Mouse (Mus musculus) hindbrain, embryonic 13.5 days (tissue): ENCODE measurements around the gene Cdc42se2. TPM values are rescaled to one million over a fixed set of nuclear protein-coding genes. Genes with fewer than 3 reads are reported as not detected.

ENCODE experiments used
- ATAC-seq: fragments of 200-750 bp; cut with Nextera tagmentation; 2 replicates; pipeline ENCODE4 v1.8.0; 2017; ENCODE audit warnings: moderate TSS enrichment; ENCODE audit not compliant: low FRiP score
- H3K27ac ChIP-seq: fragments of 300-500 bp; sonication (generic); 2 replicates; pipeline ENCODE4 v1.5.1; 2015; ENCODE audit warnings: inconsistent platforms, mild to moderate bottlenecking, moderate library complexity
- H3K27me3 ChIP-seq: fragments of 300-500 bp; sonication (generic); 2 replicates; pipeline ENCODE4 v1.6.1; 2015; ENCODE audit warnings: mild to moderate bottlenecking, inconsistent platforms
- H3K36me3 ChIP-seq: fragments of 300-500 bp; sonication (generic); 2 replicates; pipeline ENCODE4 v1.6.1; 2015; ENCODE audit warnings: mild to moderate bottlenecking, inconsistent platforms
- H3K4me1 ChIP-seq: fragments of 300-500 bp; sonication (generic); replicated peaks from 2 replicates; pipeline ENCODE4 v1.6.1; 2015; ENCODE audit warnings: inconsistent platforms
- H3K4me2 ChIP-seq: fragments of 300-500 bp; sonication (generic); 2 replicates; pipeline ENCODE4 v1.6.1; 2015; ENCODE audit warnings: inconsistent platforms, mild to moderate bottlenecking, moderate library complexity
- H3K4me3 ChIP-seq: fragments of 300-500 bp; sonication (generic); 2 replicates; pipeline ENCODE4 v1.5.1; 2015; ENCODE audit warnings: mild to moderate bottlenecking, inconsistent platforms
- H3K9ac ChIP-seq: fragments of 300-500 bp; sonication (generic); 2 replicates; pipeline ENCODE4 v1.6.1; 2015; ENCODE audit warnings: mild to moderate bottlenecking, inconsistent platforms
- H3K9me3 ChIP-seq: fragments of 300-500 bp; sonication (generic); 2 replicates; pipeline ENCODE4 v1.6.1; 2016; ENCODE audit warnings: inconsistent platforms
- WGBS: fragments of 180-500 bp; shearing (Covaris S2); methylation state at CpG from one replicate; pipeline ENCODE4 v1.1.7; 2015; 5-methylcytosine and 5-hydroxymethylcytosine counted together
- polyA plus RNA-seq: library from polyadenylated mRNA; unstranded; fragments of >200 nt; fragmentation: Nextera tagmentation; extraction: Ambion mirVana; gene quantifications from 2 replicates; pipeline ENCODE4 v1.2.1, GENCODE M21; 2015

The Cdc42se2 gene
- polyA plus RNA-seq, 1 experiment from 2014 or later: 162 TPM

DNA sequence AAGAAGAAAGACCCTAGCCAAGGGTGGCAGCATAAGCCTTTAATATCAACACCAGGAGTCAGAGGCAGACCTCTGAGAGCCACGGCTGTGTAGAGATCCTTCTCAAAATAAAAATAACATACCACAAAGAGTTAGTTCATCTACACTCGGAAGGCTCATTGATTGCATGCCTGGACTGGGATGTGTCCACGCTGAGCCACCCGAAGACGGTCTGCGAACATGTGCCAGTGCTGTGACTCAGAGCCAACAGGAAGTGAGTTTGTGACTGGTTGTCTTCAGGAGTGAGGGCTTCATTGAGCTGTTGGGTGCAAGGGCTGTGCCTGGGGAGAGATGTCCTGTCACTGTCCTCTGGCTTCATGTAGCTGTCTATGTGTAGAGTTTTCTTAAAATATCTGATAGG is 93.8 kb downstream of the Cdc42se2 start:
- H3K4me3 ChIP-seq: no peak overlapping the region

DNA sequence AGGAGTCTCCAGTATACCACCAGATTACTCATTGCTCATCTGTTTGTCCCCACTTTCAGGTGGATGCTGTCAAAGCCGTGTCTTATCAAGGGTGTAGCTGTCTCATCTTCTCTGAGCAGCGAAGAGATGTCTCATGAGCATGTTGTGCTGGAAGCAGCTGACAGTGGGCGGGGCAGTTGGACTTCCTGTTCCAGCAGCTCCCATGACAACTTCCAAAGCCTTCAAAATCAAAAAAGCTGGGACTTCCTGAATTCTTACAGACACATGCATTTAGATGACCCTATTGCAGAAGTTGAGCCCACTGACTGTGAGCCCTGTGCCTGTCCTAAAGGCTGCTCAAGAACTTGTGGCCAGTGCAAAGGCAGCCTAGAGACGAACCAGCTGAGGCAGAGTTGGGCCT is 96.3 kb downstream of the Cdc42se2 start:
- no peak overlapping the region for H3K4me2 ChIP-seq
- H3K4me3 ChIP-seq: no peak overlapping the region
- ATAC-seq: no peak
- H3K9ac ChIP-seq: no peak overlapping the region
- no peak overlapping the region for H3K27ac ChIP-seq
- no peaks in the 10 kb centered on the region for H3K4me1 ChIP-seq
- WGBS: 90% methylated on average over 4 of the region's 4 CpGs
- no peaks in the 10 kb centered on the region for H3K27me3 ChIP-seq
- H3K36me3 ChIP-seq: peaks cover 64% of the 10 kb centered on the region
- H3K9me3 ChIP-seq: no peaks in the 10 kb centered on the region

More for the DNA sequence above, 93.8 kb downstream of the Cdc42se2 start:
- H3K27ac ChIP-seq: no peak overlapping the region
- WGBS: 88% methylated on average over 6 of the region's 6 CpGs
- no peaks in the 10 kb centered on the region for H3K9me3 ChIP-seq
- ATAC-seq: no peak
- H3K4me1 ChIP-seq: no peaks in the 10 kb centered on the region
- H3K27me3 ChIP-seq: no peaks in the 10 kb centered on the region
- H3K9ac ChIP-seq: no peak overlapping the region
- peaks cover 71% of the 10 kb centered on the region for H3K36me3 ChIP-seq
- no peak overlapping the region for H3K4me2 ChIP-seq

DNA sequence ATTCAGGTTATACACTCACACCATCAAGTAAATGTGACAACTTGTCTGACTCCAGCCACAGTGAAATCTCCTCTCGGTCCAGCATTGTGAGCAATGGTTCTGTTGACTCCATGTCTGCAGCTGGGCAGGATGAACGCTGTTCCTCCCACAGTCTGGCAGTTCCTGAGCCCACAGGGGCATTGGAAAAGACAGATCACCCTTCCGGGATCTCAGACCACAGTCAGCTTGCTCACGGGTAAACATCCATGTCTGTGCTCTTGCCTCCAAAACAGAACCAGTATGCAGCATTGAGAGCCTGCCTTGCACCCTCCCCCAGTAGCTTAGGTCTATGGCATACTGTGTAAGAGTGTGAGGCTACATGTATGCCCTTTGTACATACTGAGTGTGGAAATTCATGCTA is 97.3 kb downstream of the Cdc42se2 start:
- H3K36me3 ChIP-seq: peaks cover 62% of the 10 kb centered on the region
- WGBS: 84% methylated on average over 4 of the region's 4 CpGs
- H3K9me3 ChIP-seq: no peaks in the 10 kb centered on the region
- no peak for ATAC-seq
- no peaks in the 10 kb centered on the region for H3K27me3 ChIP-seq
- no peak overlapping the region for H3K4me3 ChIP-seq
- H3K9ac ChIP-seq: no peak overlapping the region
- H3K27ac ChIP-seq: no peak overlapping the region
- no peaks in the 10 kb centered on the region for H3K4me1 ChIP-seq
- H3K4me2 ChIP-seq: no peak overlapping the region

DNA sequence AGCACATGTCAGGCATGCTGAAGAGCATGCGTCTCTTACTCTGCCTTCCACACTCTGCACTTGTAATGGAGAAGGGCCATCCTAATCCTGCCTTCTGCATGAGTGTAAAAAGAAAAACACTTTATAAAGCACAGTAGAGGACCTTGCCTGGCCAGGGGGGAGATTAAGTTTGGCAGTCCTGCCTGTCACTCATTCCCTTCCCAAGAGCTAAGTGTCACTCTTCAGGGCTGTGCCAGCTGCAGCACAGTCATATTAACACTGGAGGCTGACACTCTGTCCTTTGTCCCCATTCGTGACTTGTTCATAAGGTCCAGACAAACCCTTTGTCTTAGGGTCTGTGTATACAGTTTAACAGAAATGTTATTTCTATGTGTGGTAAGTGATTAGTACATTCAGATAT is 102.6 kb downstream of the Cdc42se2 start:
- Histone ChIP-seq H3K9me3 (no peaks in the 10 kb centered on the region), H3K36me3 (peaks cover 56% of the 10 kb centered on the region), H3K27ac (no peak overlapping the region), H3K9ac (no peak overlapping the region), H3K4me2 (no peak overlapping the region), H3K27me3 (no peaks in the 10 kb centered on the region), H3K4me3 (no peak overlapping the region), H3K4me1 (no peaks in the 10 kb centered on the region)
- no peak for ATAC-seq
- 73% methylated on average over 2 of the region's 2 CpGs for WGBS

DNA sequence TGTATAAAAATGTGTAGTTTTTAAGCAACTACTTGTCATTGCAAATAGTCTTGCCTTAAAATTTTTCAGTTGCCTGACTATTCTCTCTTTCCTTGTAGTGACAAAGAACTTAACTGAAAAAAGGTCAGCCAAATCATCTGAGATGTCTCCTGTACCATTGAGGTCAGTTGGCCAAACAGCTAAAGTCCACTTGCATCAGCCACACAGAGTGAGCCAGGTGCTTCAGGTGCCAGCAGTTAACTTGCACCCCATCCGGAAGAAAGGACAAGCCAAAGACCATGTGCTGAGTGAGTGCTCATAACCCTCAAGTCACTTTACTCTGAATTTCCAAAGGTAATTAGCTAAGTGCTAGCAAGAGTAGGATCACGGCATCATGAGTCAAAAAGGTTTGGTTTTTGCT is 108.3 kb downstream of the Cdc42se2 start:
- peaks cover 46% of the 10 kb centered on the region for H3K36me3 ChIP-seq
- H3K27me3 ChIP-seq: no peaks in the 10 kb centered on the region
- no peaks in the 10 kb centered on the region for H3K4me1 ChIP-seq
- 94% methylated on average over 2 of the region's 2 CpGs for WGBS
- no peak for ATAC-seq
- no peaks in the 10 kb centered on the region for H3K9me3 ChIP-seq
- no peak overlapping the region for H3K9ac ChIP-seq
- no peak overlapping the region for H3K4me3 ChIP-seq
- H3K4me2 ChIP-seq: no peak overlapping the region
- no peak overlapping the region for H3K27ac ChIP-seq

DNA sequence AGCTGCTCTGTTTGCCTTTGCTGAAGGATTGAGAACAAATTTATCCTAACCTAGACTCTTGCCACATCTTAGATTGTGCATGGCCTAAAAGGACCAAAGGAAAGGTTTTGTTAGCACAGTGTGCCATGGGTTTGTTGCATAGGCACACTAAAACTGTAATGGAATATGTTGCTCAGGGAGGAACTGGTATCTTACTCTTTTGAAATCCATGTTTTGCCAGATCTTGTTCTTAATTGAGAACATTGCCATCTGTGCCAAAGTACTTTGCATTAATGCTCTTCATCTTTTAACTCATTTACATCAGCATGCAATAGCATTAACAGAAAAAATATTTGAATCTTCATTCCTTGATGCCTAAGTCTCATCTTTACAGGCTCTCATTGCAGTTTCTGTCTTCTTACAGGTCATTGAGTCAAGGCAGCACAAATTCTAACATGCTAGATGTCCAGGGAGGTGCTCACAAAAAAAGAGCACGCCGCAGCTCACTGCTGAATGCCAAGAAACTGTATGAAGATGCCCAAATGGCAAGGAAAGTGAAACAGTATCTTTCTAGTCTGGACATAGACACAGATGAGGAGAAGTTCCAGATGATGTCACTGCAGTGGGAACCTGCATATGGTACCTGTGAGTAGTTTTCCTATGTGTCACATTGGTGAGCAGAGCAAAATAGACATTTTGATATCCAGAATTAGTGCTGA is 111.5 kb downstream of the Cdc42se2 start:
- 94% methylated on average over 2 of the region's 2 CpGs for WGBS
- Histone ChIP-seq H3K4me3 (no peak overlapping the region), H3K9me3 (no peaks in the 10 kb centered on the region), H3K27ac (no peak overlapping the region), H3K27me3 (no peaks in the 10 kb centered on the region), H3K36me3 (peaks cover 31% of the 10 kb centered on the region), H3K4me2 (no peak overlapping the region), H3K9ac (no peak overlapping the region), H3K4me1 (no peaks in the 10 kb centered on the region)
- ATAC-seq: no peak

DNA sequence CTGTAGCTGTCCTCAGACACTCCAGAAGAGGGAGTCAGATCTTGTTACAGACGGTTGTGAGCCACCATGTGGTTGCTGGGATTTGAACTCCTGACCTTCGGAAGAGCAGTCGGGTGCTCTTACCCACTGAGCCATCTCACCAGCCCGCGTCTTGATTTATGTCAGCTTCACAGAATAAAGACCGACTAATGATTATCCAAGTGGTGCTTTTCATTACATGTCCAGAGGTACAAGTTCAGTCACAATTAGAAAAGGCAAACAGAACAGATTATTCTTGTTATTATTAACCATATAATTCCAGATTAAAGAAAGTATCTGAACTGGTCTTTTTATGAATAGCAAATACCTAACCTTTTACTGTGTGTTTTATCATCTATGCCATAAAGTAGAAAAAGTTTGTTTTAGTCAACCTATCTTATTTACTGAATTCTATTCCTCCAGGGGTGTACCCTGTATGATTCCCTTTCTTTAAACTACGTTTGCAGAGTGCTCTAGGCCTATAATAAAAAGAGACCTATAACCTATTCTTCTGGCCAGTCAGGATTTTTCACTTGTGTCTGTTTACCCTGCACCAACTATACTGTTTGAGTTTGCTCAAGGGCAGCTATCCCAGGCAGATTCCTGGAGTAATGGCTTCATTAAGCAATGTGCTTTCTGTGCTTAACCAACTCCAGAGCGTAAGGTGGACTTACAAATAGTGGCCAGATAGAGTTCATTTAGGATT is 113.7 kb downstream of the Cdc42se2 start:
- no peak for ATAC-seq

More for the DNA sequence above, 113.7 kb downstream of the Cdc42se2 start:
- Histone ChIP-seq H3K36me3 (peaks cover 19% of the 10 kb centered on the region), H3K4me1 (no peaks in the 10 kb centered on the region), H3K27ac (no peak overlapping the region), H3K4me2 (no peak overlapping the region), H3K9ac (no peak overlapping the region), H3K4me3 (no peak overlapping the region), H3K27me3 (no peaks in the 10 kb centered on the region), H3K9me3 (no peaks in the 10 kb centered on the region)
- 76% methylated on average over 8 of the region's 8 CpGs for WGBS

Other genes starting within 250 kb of the Cdc42se2 start
- 9.1 and 11.7 TPM in 2 replicates for gene Lyrm7, start 73.2 kb upstream of the Cdc42se2 start, polyA plus RNA-seq
- 793 and 823 TPM in 2 replicates for gene Hint1, start 78.7 kb upstream of the Cdc42se2 start, polyA plus RNA-seq
- gene Gpx3, start 114.8 kb upstream of the Cdc42se2 start, polyA plus RNA-seq: 50.2 and 54.0 TPM in 2 replicates
- gene Tnip1, start 175.2 kb upstream of the Cdc42se2 start, polyA plus RNA-seq: 19.3 TPM in 2 replicates
- 59.3 and 61.1 TPM in 2 replicates for gene Anxa6, start 245.8 kb upstream of the Cdc42se2 start, polyA plus RNA-seq